Mouse (Mus musculus) embryo, embryonic 10.5 days (tissue): ENCODE results near the gene Tbc1d9b.

Experiments used
- DNase-seq: peaks from one replicate; pipeline ENCODE4 v3.0.0-alpha.2; 2015; ENCODE audit warnings: low spot score

The Tbc1d9b gene

GRCm38 (mm10) chr11:50210505-50211151 is 79.4 kb downstream of the Tbc1d9b start, which contains the start of the genes Sqstm1 and Mgat4b:
Gene Sqstm1 (minus strand): TSS chr11:50210827.
Gene Mgat4b (plus strand): TSS chr11:50210890.
- peak; percentile 87 for DNase-seq

GRCm38 (mm10) chr11:50211322-50212059 is 80.3 kb downstream of the Tbc1d9b start:
- no peak for DNase-seq

- no peak for DNase-seq
Measured at GRCm38 (mm10) chr11:50212060-50212739, 81.0 kb downstream of the Tbc1d9b start.

GRCm38 (mm10) chr11:50212848-50213758 is 81.9 kb downstream of the Tbc1d9b start:
- DNase-seq: no peak

GRCm38 (mm10) chr11:50214631-50215030 is 83.4 kb downstream of the Tbc1d9b start:
- no peak for DNase-seq

GRCm38 (mm10) chr11:50215633-50216032 is 84.4 kb downstream of the Tbc1d9b start:
- peak; percentile 14 for DNase-seq

GRCm38 (mm10) chr11:50216724-50217366 is 85.6 kb downstream of the Tbc1d9b start:
- no peak for DNase-seq

GRCm38 (mm10) chr11:50217811-50218210 is 86.6 kb downstream of the Tbc1d9b start:
- DNase-seq: no peak

- DNase-seq: no peak
Measured at GRCm38 (mm10) chr11:50219833-50220232, 88.6 kb downstream of the Tbc1d9b start.
